Mouse (Mus musculus) CD8-positive naive resting alpha-beta T cell, adult 2 months (primary cell): ENCODE measurements around the gene Atp13a1.

Experiments used
- DNase-seq, 2 experiments: peaks; one replicate each; pipeline ENCODE4 v3.0.0; 2022; ENCODE audit warnings: low read depth in 2 of 2, low spot score in 2 of 2

The Atp13a1 gene

GRCm38 (mm10) chr8:69847167-69848065 lies 56.5 kb downstream of the Atp13a1 start:
- no peak for DNase-seq

- DNase-seq: no peak
Observed at GRCm38 (mm10) chr8:69848951-69849350, 58.0 kb downstream of the Atp13a1 start.

GRCm38 (mm10) chr8:69849899-69850298 lies 58.9 kb downstream of the Atp13a1 start:
- no peak for DNase-seq

- DNase-seq: no peak
Observed at GRCm38 (mm10) chr8:69850926-69851506, 60.1 kb downstream of the Atp13a1 start.

- DNase-seq: no peak
Observed at GRCm38 (mm10) chr8:69853869-69854268, 62.9 kb downstream of the Atp13a1 start.
